Comparison of ENCODE assay signal across 17 mouse cellular contexts in the genomic region with DNA sequence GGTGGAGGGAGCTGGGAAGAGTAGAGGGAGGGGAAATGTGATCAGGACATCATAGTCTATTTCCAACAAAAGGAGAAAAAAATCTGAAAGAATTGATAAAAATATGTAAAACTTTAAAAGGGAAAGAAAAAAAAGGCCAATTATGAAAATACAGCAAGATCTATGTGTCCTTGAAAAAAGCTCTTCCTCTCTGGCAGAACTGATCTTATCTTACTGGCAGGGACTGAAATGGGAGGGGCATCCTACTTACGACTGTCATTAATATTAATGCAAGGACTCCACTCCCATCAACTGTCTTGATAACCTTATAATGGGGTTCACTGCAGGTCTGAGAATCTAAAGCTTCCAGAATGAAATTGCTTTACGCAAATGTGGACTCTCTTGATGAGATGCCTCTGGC.
"Had no signal": no experiment of that assay in that cellular context is flagged by ENCODE, and none has a peak within 500 bp of the region (broad histone marks: within the 10 kb centered on the region; RNA-seq: fewer than 3 reads in every experiment).

No protein-coding gene starts in this region.

- H3K9ac ChIP-seq: liver, embryonic 13.5 days; midbrain, embryonic 12.5 days; stomach, embryonic 15.5 days had no signal

- H3K27me3 ChIP-seq: liver, embryonic 13.5 days; midbrain, embryonic 12.5 days; stomach, embryonic 15.5 days had no signal

- H3K27ac ChIP-seq: kidney, postnatal 0 days; layer of hippocampus, adult 2 months; left cerebral cortex, adult 2 months; liver, embryonic 13.5 days; midbrain, embryonic 12.5 days; stomach, embryonic 15.5 days had no signal

- H3K36me3 ChIP-seq: liver, embryonic 13.5 days; midbrain, embryonic 12.5 days; stomach, embryonic 15.5 days had no signal

- H3K4me2 ChIP-seq: liver, embryonic 13.5 days; midbrain, embryonic 12.5 days; stomach, embryonic 15.5 days had no signal

- H3K4me3 ChIP-seq: layer of hippocampus, adult 2 months; left cerebral cortex, adult 2 months; liver, embryonic 13.5 days; midbrain, embryonic 12.5 days; stomach, embryonic 15.5 days had no signal

- H3K4me1 ChIP-seq: liver, embryonic 13.5 days; midbrain, embryonic 12.5 days; stomach, embryonic 15.5 days had no signal

- H3K9me3 ChIP-seq: liver, embryonic 13.5 days; midbrain, embryonic 12.5 days; stomach, embryonic 15.5 days had no signal

- DNase-seq: kidney, adult 2 months; kidney, postnatal 25 days; layer of hippocampus, adult 9-11 months; layer of hippocampus, postnatal 36 days; liver, embryonic 13.5 days; lung, adult 2 months; lung, postnatal 14 days; lung, postnatal 4 days; retina, postnatal 1 day; right cerebral cortex, postnatal 25 days; spleen, adult 18-20 months; thymus, postnatal 25 days had no signal
